Mouse (Mus musculus) forebrain, embryonic 14.5 days (tissue): ENCODE measurements around the gene Stk11ip. TPM values are rescaled to one million over a fixed set of nuclear protein-coding genes. Genes with fewer than 3 reads are reported as not detected.

Source experiments
- ATAC-seq: fragments of 200-750 bp; cut with Nextera tagmentation; 2 replicates; pipeline ENCODE4 v1.8.0; 2017; ENCODE audit warnings: mild to moderate bottlenecking, moderate library complexity
- DNase-seq: peaks from one replicate; pipeline ENCODE4 v3.0.0-alpha.2; 2015; ENCODE audit warnings: low spot score
- H3K27ac ChIP-seq: fragments of 300-500 bp; sonication (generic); 2 replicates; pipeline ENCODE4 v1.5.1; 2014; ENCODE audit warnings: low read depth, mild to moderate bottlenecking, control low read depth, low read length, moderate library complexity
- H3K27me3 ChIP-seq: fragments of 300-500 bp; sonication (generic); replicated peaks from 2 replicates; pipeline ENCODE4 v1.6.1; 2014; ENCODE audit warnings: low read length, control low read depth, mixed read lengths; ENCODE audit not compliant: control insufficient read depth, insufficient read depth
- H3K36me3 ChIP-seq: fragments of 300-500 bp; sonication (generic); 2 replicates; pipeline ENCODE4 v1.6.1; 2014; ENCODE audit warnings: low read length, control low read depth; ENCODE audit not compliant: control insufficient read depth, insufficient read depth
- H3K4me1 ChIP-seq: fragments of 300-500 bp; sonication (generic); 2 replicates; pipeline ENCODE4 v1.6.1; 2014; ENCODE audit warnings: antibody characterized with exemption, low read length, control low read depth; ENCODE audit not compliant: control insufficient read depth, insufficient read depth
- H3K4me2 ChIP-seq: fragments of 300-500 bp; sonication (generic); 2 replicates; pipeline ENCODE4 v1.6.1; 2014; ENCODE audit warnings: mild to moderate bottlenecking, control low read depth, low read length
- H3K4me3 ChIP-seq: fragments of 300-500 bp; sonication (generic); 2 replicates; pipeline ENCODE4 v1.5.1; 2014; ENCODE audit warnings: low read depth, low read length, control low read depth
- H3K9ac ChIP-seq: fragments of 300-500 bp; sonication (generic); 2 replicates; pipeline ENCODE4 v1.6.1; 2014; ENCODE audit warnings: mild to moderate bottlenecking, low read length, control low read depth, moderate library complexity
- H3K9me3 ChIP-seq: fragments of 300-500 bp; sonication (generic); replicated peaks from 2 replicates; pipeline ENCODE4 v1.6.1; 2016; ENCODE audit warnings: low read length, control low read depth, mixed read lengths; ENCODE audit not compliant: control insufficient read depth
- WGBS: fragments of 180-500 bp; shearing (Covaris S2); extraction: QIAGEN DNeasy Blood & Tissue Kit; methylation state at CpG from one replicate; pipeline ENCODE4 v1.1.7; 2014; 5-methylcytosine and 5-hydroxymethylcytosine counted together
- polyA plus RNA-seq: library from polyadenylated mRNA; unstranded; fragments of >200 nt; fragmentation: Nextera tagmentation; extraction: Ambion mirVana; gene quantifications from 2 replicates; pipeline ENCODE4 v1.2.1, GENCODE M21; 2014

The Stk11ip gene
- polyA plus RNA-seq, 1 experiment from 2014 or later: 8.7 TPM

DNA sequence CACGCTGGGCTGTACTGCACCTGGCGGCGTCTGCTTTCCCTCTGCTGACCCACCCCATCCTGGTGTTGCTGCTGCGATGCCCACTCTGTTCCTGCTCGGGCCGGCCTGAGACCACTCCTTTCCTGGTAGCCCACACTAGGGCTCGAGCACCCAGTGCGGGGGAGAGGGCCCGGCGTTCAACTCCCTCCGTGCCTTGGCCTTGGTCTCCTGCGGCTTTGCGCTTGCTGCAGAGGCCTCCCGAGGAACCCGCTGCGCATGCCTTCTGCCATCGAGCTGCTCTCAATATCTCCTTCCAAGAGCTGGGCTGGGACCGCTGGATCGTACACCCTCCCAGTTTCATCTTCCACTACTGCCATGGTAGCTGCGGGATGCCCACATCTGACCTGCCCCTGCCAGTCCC is 11.7 kb upstream of the Stk11ip start:
- ATAC-seq (no peak), DNase-seq (no peak)
- Histone ChIP-seq H3K4me1 (peaks cover 3% of the 10 kb centered on the region), H3K4me2 (no peak overlapping the region), H3K36me3 (no peaks in the 10 kb centered on the region), H3K27ac (no peak overlapping the region), H3K9ac (no peak overlapping the region), H3K27me3 (0 out of 2 replicates have a peak, but pooled peaks cover 4% of the 10 kb centered on the region), H3K4me3 (no peak overlapping the region), H3K9me3 (no peaks in the 10 kb centered on the region)
- WGBS: 59% methylated on average over 20 of the region's 20 CpGs

DNA sequence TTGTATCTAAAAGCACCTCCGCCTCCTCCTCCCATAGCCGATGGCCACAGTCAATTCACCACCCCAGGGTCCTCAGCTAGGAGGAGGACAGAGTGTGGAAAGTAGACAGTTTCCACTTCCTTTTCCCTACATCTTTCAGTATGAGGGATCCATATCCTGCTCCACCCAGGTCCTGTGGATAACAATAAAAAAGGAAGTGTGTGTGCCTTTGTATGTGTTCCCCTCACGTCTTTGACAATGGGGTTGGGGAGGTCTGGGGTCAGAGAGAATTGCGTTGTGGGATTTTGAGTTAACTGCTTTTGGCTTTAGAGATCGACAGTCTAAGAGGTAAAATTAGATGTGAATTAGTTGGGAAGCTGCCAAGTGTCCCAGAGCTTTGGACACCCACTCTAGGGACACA is 11.2 kb upstream of the Stk11ip start:
- Histone ChIP-seq H3K4me3 (no peak overlapping the region), H3K4me1 (peaks cover under 1% of the 10 kb centered on the region), H3K9ac (no peak overlapping the region), H3K27me3 (0 out of 2 replicates have a peak, but pooled peaks cover 4% of the 10 kb centered on the region), H3K4me2 (no peak overlapping the region), H3K27ac (no peak overlapping the region), H3K36me3 (no peaks in the 10 kb centered on the region), H3K9me3 (no peaks in the 10 kb centered on the region)
- ATAC-seq (no peak), DNase-seq (no peak)
- 72% methylated on average over 5 of the region's 5 CpGs for WGBS

DNA sequence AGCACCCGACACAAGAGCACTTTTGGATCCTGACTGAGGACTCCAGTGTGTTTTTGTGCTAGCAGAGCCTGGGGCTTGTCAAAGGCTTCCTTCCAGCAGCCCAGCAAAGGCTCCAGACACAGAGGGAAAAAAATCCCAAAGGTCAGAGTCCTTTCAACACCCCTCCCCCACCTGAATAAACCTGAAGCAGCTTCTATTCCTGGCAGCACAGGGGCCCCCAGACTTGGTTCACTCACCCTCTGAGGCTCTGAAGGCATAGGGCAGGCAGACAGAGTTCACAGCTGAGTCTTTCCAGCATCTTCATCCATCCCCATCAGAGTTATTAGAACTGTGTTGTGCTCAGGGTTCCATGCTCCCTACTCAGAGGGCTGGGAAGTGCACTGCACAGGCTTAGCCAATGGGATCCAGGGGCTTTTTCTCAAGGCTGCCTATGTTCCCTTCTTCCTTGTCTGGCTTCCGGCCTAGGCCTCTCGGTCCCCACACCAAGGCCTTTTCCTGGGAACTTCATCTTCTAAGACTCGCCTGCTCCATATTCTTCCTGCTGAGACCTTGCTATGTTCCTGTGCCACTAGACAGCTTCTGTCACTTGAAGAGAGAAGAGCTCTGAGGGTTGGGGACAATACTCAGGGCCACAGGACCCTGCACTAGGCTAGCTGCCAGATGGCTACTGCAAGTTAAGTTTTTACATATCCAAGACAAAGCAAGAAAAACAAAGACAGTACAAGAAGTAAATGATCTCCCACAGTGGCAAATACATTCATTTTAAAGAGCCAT is 9.7 kb upstream of the Stk11ip start:
- DNase-seq (no peak), ATAC-seq (no peak)
- Histone ChIP-seq H3K9ac (no peak overlapping the region), H3K27me3 (0 out of 2 replicates have a peak, but pooled peaks cover 4% of the 10 kb centered on the region), H3K4me1 (no peaks in the 10 kb centered on the region), H3K4me3 (no peak overlapping the region), H3K4me2 (no peak overlapping the region), H3K9me3 (no peaks in the 10 kb centered on the region), H3K36me3 (no peaks in the 10 kb centered on the region), H3K27ac (no peak overlapping the region)
- 59% methylated on average over 4 of the region's 4 CpGs for WGBS

DNA sequence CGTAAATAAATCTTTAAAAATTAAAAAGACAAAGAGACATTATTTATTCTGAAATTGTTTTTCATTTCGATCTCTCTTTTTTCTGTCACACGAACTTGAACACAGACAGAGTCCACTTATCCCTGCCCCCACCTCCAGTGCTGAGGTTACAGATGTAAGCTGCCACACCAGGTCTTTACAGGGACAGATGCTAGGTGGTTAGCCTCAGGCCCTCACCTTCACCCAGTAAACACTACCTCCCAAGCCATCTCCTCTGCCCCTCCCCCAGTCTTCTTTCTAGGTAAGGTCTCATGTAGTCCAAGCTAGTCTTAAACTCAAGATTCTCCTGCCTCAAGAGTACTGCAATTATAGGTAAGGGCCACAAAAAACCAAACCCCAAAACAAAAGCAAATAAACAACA is 8.8 kb upstream of the Stk11ip start:
- no peak overlapping the region for H3K9ac ChIP-seq
- no peak overlapping the region for H3K4me3 ChIP-seq
- 0 out of 2 replicates have a peak, but pooled peaks cover 4% of the 10 kb centered on the region for H3K27me3 ChIP-seq
- WGBS: 92% methylated on average over 3 of the region's 3 CpGs
- no peaks in the 10 kb centered on the region for H3K9me3 ChIP-seq
- H3K27ac ChIP-seq: no peak overlapping the region
- H3K36me3 ChIP-seq: no peaks in the 10 kb centered on the region
- no peak overlapping the region for H3K4me2 ChIP-seq
- DNase-seq (no peak), ATAC-seq (no peak)
- no peaks in the 10 kb centered on the region for H3K4me1 ChIP-seq

DNA sequence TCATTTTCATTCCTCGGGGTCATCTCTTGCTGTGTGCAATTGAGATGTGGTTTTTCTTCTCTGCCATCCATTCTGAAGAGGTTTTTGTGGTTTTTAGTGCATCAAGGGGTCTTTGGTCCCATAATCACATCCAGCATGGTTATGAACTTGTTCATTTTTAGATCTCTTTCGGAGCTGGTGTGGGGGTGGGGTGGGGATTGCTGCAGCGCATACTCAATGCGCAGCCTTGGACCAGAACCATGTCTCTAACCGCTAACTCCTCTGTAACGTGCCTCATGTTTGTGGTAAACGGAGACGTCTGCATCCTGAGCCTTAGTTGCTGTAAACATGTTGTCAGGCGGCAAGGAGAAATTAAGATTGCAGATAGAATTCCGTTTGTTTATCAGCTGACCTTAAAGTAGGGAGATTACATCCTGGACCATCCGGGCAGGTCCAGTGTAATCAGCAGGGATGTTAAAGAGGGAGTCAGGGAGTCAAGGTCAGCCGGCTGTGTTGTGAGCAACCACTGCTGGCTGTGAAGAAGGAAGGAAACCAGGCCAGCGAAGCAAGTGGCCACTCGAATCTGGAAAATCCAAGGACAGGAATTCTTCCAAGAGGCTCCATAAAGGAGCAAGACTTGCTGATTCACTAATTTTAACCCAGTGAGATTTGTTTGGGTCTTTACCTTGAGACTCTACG is 4.5 kb upstream of the Stk11ip start:
- Histone ChIP-seq H3K9ac (no peak overlapping the region), H3K4me2 (no peak overlapping the region), H3K36me3 (no peaks in the 10 kb centered on the region), H3K27me3 (no peaks in the 10 kb centered on the region), H3K9me3 (no peaks in the 10 kb centered on the region), H3K27ac (no peak overlapping the region), H3K4me3 (no peak overlapping the region), H3K4me1 (no peaks in the 10 kb centered on the region)
- 81% methylated on average over 15 of the region's 15 CpGs for WGBS
- DNase-seq: no peak
- ATAC-seq: no peak

DNA sequence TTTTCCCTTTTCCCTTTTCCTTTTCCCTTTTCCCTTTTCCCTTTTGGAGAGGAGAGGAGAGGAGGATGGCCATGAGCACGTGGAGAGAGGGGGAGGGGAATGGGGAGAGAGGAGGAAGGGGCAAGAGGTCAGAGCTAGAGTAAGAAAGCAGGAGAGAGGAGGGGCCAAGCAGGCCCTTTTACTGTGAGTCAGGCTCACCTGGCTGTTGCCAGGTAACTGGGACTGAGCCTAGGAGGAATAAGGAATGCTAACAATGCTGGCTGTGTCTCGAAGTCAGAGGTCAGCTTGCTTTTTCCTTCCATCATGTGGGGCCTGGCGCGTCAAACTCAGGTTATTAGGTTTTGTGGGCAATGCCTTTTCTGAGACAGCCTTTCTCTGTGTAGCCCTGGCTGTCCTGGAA is 3.3 kb upstream of the Stk11ip start:
- ATAC-seq (no peak), DNase-seq (no peak)
- Histone ChIP-seq H3K9ac (no peak overlapping the region), H3K36me3 (no peaks in the 10 kb centered on the region), H3K4me3 (no peak overlapping the region), H3K4me2 (no peak overlapping the region), H3K4me1 (peaks cover 2% of the 10 kb centered on the region; the same call in 1 of the 2 replicates), H3K27me3 (no peaks in the 10 kb centered on the region), H3K9me3 (no peaks in the 10 kb centered on the region), H3K27ac (no peak overlapping the region)
- 59% methylated on average over 4 of the region's 4 CpGs for WGBS

DNA sequence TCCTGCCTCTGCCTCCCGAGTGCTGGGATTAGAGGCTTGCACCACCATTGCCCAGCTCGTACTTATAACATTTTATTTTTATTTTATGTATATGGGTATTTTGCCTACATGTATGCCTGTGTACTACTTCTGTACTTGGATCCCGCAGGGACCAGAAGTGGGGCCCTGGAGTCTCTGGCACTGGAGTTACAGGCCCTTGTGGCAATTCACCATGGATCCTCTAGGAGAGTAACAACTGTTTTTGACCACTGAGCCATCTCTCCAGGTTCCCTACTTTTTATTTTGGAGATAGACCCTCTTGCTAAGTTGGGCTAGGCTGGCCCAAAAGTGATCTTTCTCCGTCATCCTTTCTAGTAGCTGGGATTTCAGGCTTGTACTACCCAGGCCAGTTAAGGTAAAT is 2.9 kb upstream of the Stk11ip start:
- ATAC-seq (no peak), DNase-seq (no peak)
- Histone ChIP-seq H3K9ac (no peak overlapping the region), H3K4me3 (no peak overlapping the region), H3K27ac (no peak overlapping the region), H3K36me3 (no peaks in the 10 kb centered on the region), H3K4me1 (peaks cover 2% of the 10 kb centered on the region; the same call in 1 of the 2 replicates), H3K9me3 (no peaks in the 10 kb centered on the region), H3K27me3 (no peaks in the 10 kb centered on the region), H3K4me2 (no peak overlapping the region)
- WGBS: 92% methylated on average over 4 of the region's 4 CpGs

DNA sequence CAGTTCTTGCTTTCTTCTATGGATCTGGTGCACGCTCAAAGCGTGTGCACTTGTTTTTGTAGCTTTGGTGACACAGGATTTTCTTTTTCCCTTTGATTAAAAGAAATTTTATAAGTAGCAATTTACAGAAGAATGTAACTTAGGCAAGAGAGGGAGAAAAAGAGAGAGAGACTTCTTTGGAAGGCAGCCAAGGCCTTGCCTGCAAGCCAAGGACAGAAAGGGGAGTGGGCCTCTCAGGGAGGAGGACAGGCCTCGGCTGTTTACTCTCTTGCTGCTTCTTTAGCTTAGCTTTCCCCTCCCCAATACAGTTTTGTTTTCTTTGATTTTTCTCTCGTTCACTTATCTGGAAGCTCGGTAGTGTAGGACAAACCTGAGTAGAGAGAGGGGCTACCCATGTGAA is 1.8 kb upstream of the Stk11ip start:
- Histone ChIP-seq H3K9me3 (no peaks in the 10 kb centered on the region), H3K4me3 (no peak overlapping the region), H3K9ac (no peak overlapping the region), H3K4me1 (peaks cover 2% of the 10 kb centered on the region; the same call in 1 of the 2 replicates), H3K36me3 (no peaks in the 10 kb centered on the region), H3K27me3 (no peaks in the 10 kb centered on the region), H3K4me2 (no peak overlapping the region), H3K27ac (no peak overlapping the region)
- no peak for ATAC-seq
- no peak for DNase-seq
- 64% methylated on average over 5 of the region's 5 CpGs for WGBS

DNA sequence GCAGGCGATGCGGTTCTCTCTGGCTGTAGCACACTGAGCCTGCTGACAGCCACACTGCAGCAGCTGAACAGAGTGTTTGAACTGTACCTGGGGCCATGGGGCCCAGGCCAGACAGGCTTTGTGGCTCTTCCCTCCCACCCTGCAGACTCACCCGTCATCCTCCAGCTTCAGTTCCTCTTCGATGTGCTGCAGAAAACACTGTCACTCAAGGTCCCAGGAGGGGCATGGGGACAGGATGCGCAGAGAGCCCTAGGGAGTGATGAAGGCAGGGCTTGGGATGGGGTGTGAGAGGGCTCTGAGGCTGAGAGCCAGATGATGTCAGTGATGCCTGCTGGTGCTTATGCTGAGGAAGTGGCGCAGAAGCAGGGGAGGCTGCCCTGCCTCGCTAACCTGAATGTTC is 3.4 kb downstream of the Stk11ip start:
- WGBS: 93% methylated on average over 7 of the region's 7 CpGs
- H3K27ac ChIP-seq: no peak overlapping the region
- peaks cover 39% of the 10 kb centered on the region for H3K36me3 ChIP-seq
- H3K9ac ChIP-seq: no peak overlapping the region
- H3K9me3 ChIP-seq: no peaks in the 10 kb centered on the region
- ATAC-seq (no peak), DNase-seq (no peak)
- H3K4me2 ChIP-seq: no peak overlapping the region
- peaks cover 2% of the 10 kb centered on the region; the same call in 1 of the 2 replicates for H3K4me1 ChIP-seq
- H3K27me3 ChIP-seq: no peaks in the 10 kb centered on the region
- H3K4me3 ChIP-seq: no peak overlapping the region
